Mouse (Mus musculus) C2C12 (cell line): ENCODE results near the gene Ccnd3. TPM values are rescaled to one million over a fixed set of nuclear protein-coding genes. Genes with fewer than 3 reads are reported as not detected.

Experiments
- H3K27me3 ChIP-seq: one replicate; pipeline ENCODE4 v1.6.1; 2011; ENCODE audit not compliant: control insufficient read depth, insufficient read depth, insufficient read length
- H3K36me3 ChIP-seq: one replicate; pipeline ENCODE4 v1.6.1; 2011; ENCODE audit not compliant: control insufficient read depth, insufficient read depth
- H3K4me3 ChIP-seq: one replicate; pipeline ENCODE4 v1.5.1; 2011; ENCODE audit warnings: mild to moderate bottlenecking, control low read depth; ENCODE audit not compliant: poor library complexity, insufficient read depth, severe bottlenecking
- H3K79me2 ChIP-seq: one replicate; pipeline ENCODE4 v1.6.1; 2011; ENCODE audit not compliant: control insufficient read depth, insufficient read depth
- H3K79me3 ChIP-seq: one replicate; pipeline ENCODE4 v1.6.1; 2011; ENCODE audit warnings: low read depth, control low read depth
- H3ac ChIP-seq: one replicate; pipeline ENCODE3; 2011; ENCODE audit warnings: low read depth; ENCODE audit not compliant: control insufficient read depth, insufficient read length
- CEBPB ChIP-seq: IDR thresholded peaks from one replicate; pipeline ENCODE4 v1.6.1; 2011; ENCODE audit warnings: low read depth, mild to moderate bottlenecking, control low read depth, moderate library complexity
- CTCF ChIP-seq: IDR thresholded peaks from one replicate; pipeline ENCODE4 v1.5.1; 2011; ENCODE audit not compliant: control insufficient read depth, insufficient read depth, insufficient read length
- FOSL1 ChIP-seq: IDR thresholded peaks from one replicate; pipeline ENCODE4 v1.8.0; 2011; ENCODE audit warnings: mild to moderate bottlenecking, low read length; ENCODE audit not compliant: poor library complexity, insufficient read depth, severe bottlenecking
- MAX ChIP-seq: IDR thresholded peaks from one replicate; pipeline ENCODE4 v1.6.1; 2011; ENCODE audit warnings: mild to moderate bottlenecking, control low read depth
- MYOD1 ChIP-seq: IDR thresholded peaks from one replicate; pipeline ENCODE4 v1.6.1; 2011; ENCODE audit warnings: low read depth; ENCODE audit not compliant: control insufficient read depth, insufficient read length
- MYOG ChIP-seq: IDR thresholded peaks from one replicate; pipeline ENCODE4 v1.6.1; 2011; ENCODE audit not compliant: control insufficient read depth, insufficient read length; ENCODE audit errors: extremely low read depth
- USF1 ChIP-seq: IDR thresholded peaks from one replicate; pipeline ENCODE4 v1.6.1; 2011; ENCODE audit warnings: low read depth, mild to moderate bottlenecking, control low read depth, moderate library complexity
- polyA plus RNA-seq: library from polyadenylated mRNA; unstranded; fragments of >200 nt; fragmentation: generic; extraction: Trizol; gene quantifications from one replicate; pipeline ENCODE4 v1.2.1, GENCODE M21; 2012; ENCODE audit warnings: missing spikeins

The Ccnd3 gene
- polyA plus RNA-seq, 1 experiment, result 217 TPM

DNA sequence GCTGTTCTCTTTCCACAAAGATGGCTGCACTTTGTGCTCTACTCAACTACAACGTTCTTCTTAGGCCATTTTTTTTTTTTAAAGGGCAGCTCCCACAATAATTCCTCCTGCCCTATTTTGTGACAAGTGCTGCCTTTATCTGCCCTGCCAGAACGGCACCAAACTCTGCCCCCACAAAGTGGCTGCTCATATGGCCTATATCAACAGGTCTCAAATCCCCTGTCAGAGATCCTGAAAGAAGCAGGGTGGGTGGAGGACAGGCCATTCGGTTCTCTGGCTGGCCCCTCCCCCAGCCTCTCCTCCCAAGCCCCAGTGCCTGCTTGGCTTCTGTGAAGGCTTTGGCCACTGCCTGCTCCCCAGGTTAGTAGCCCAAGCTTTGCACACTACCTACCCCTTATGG, 19.9 kb upstream of the Ccnd3 start:
- no peak for TF ChIP-seq CTCF
- no peak for TF ChIP-seq MYOG
- TF ChIP-seq MAX, result no peak
- no peak for TF ChIP-seq USF1
- no peak for TF ChIP-seq MYOD1
- TF ChIP-seq CEBPB, result no peak
- TF ChIP-seq FOSL1, result no peak
- no peak overlapping the region for H3K4me3 ChIP-seq
- H3K79me2 ChIP-seq, result no peaks in the 10 kb centered on the region

DNA sequence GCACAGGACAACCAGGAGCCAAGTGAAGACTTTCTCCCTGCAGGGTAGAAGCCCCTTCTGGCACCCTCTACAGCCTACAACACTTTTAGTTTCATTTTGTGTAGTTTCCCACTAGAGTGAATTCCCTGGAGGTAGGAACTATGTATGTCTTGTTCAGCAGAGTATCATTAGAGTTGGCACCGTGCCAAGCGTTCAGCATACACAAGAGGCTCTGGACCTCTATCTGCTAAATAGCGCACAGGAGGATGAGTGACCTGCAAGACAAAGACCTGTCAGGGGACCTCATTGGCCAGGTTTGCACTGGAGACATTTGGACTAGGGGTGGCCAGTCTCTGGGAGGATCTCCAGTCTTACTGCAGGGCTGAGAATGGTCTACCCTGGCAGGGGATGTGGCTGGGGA, 19.1 kb upstream of the Ccnd3 start:
- no peaks in the 10 kb centered on the region for H3K27me3 ChIP-seq
- peaks cover 20% of the 10 kb centered on the region for H3K36me3 ChIP-seq
- no peak overlapping the region for H3K4me3 ChIP-seq
- no peaks in the 10 kb centered on the region for H3K79me3 ChIP-seq
- H3ac ChIP-seq, result no peak overlapping the region
- TF ChIP-seq MYOG, result no peak
- TF ChIP-seq MYOD1, result no peak
- no peak for TF ChIP-seq MAX
- TF ChIP-seq CTCF, result no peak
- no peak for TF ChIP-seq CEBPB
- no peak for TF ChIP-seq USF1
- no peak for TF ChIP-seq FOSL1
- H3K79me2 ChIP-seq, result no peaks in the 10 kb centered on the region

More for the DNA sequence above, 19.9 kb upstream of the Ccnd3 start:
- H3K27me3 ChIP-seq, result no peaks in the 10 kb centered on the region
- peaks cover 15% of the 10 kb centered on the region for H3K36me3 ChIP-seq
- no peak overlapping the region for H3ac ChIP-seq
- H3K79me3 ChIP-seq, result no peaks in the 10 kb centered on the region

GRCm38 (mm10) chr17:47490791-47491190, 14.1 kb upstream of the Ccnd3 start:
- peaks cover 66% of the 10 kb centered on the region for H3K36me3 ChIP-seq
- no peaks in the 10 kb centered on the region for H3K27me3 ChIP-seq
- H3K79me2 ChIP-seq, result no peaks in the 10 kb centered on the region
- H3ac ChIP-seq, result no peak overlapping the region
- no peak overlapping the region for H3K4me3 ChIP-seq
- no peaks in the 10 kb centered on the region for H3K79me3 ChIP-seq
- TF ChIP-seq CEBPB (no peak), MYOD1 (no peak), MAX (no peak)

DNA sequence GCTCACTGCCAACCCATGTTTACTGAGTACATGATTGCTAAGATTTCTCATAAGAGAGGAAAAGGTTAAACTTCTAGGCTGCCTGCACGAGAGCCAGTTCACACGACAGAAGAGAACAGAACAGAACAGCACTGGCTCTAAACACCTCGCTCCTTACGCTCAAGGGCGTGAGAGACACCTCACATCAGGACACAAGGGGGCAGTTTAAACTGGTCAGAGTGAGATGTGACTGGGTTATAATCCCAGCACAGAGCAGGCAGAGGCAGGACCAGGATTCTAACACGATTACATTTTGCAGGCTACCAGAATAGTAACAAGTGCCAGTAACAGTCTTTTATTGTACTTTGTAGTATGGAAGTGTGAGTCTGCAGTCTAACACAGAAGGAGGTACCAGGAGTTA, 12.1 kb upstream of the Ccnd3 start:
- Histone ChIP-seq H3ac (no peak overlapping the region), H3K4me3 (no peak overlapping the region)

GRCm38 (mm10) chr17:47493653-47494052, 11.2 kb upstream of the Ccnd3 start:
- no peaks in the 10 kb centered on the region for H3K27me3 ChIP-seq
- no peaks in the 10 kb centered on the region for H3K79me2 ChIP-seq
- TF ChIP-seq MYOD1 (no peak), MYOG (no peak), USF1 (no peak), FOSL1 (no peak), CTCF (no peak), CEBPB (no peak), MAX (no peak)
- peaks cover 81% of the 10 kb centered on the region for H3K36me3 ChIP-seq
- no peak overlapping the region for H3ac ChIP-seq
- H3K79me3 ChIP-seq, result no peaks in the 10 kb centered on the region
- no peak overlapping the region for H3K4me3 ChIP-seq

More for the DNA sequence above, 12.1 kb upstream of the Ccnd3 start:
- Histone ChIP-seq H3K27me3 (no peaks in the 10 kb centered on the region), H3K36me3 (peaks cover 78% of the 10 kb centered on the region), H3K79me2 (no peaks in the 10 kb centered on the region), H3K79me3 (no peaks in the 10 kb centered on the region)
- TF ChIP-seq CTCF (no peak), MYOG (no peak), MAX (no peak), MYOD1 (no peak), CEBPB (no peak), FOSL1 (no peak), USF1 (no peak)

- H3K27me3 ChIP-seq, result no peaks in the 10 kb centered on the region
- no peaks in the 10 kb centered on the region for H3K79me3 ChIP-seq
- H3K36me3 ChIP-seq, result peaks cover 77% of the 10 kb centered on the region
- H3K79me2 ChIP-seq, result no peaks in the 10 kb centered on the region
- H3K4me3 ChIP-seq, result no peak overlapping the region
- no peak overlapping the region for H3ac ChIP-seq
- TF ChIP-seq MYOG (no peak), MYOD1 (no peak), CTCF (no peak), MAX (no peak), FOSL1 (no peak), USF1 (no peak), CEBPB (no peak)
Observed at GRCm38 (mm10) chr17:47494132-47494531, 10.7 kb upstream of the Ccnd3 start.
